Mouse (Mus musculus): Measurements from ENCODE around the gene Capn7. TPM values are rescaled to one million over a fixed set of nuclear protein-coding genes. Genes with fewer than 3 reads are reported as not detected.

Capn7 gene
- polyA plus RNA-seq, 1 experiment from 2014 or later, result 24.8 TPM

DNA sequence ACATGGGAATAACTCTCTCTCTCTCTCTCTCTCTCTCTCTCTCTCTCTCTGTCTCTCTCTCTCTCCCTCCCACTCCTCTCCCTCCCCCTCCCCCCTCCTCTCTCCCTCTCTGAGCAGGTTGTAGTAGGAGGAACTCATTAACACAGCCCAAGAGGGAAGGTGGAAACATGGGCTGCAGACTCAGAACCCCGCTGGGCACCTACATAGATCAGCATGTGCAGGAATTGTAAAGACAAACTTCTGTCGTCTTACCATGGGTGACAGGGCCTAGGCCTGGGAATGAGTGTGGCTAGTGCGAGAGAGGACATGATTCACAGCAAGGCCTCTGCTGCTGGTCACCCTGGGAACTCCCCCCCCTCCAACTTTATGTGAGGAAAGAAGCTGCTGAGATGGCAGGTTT lies 14.2 kb upstream of the Capn7 start:
- WGBS, result 90% methylated on average over 3 of the region's 3 CpGs
- no peak overlapping the region for H3K27ac ChIP-seq (replicated peaks)
- no peaks in the 10 kb centered on the region for H3K27me3 ChIP-seq (ENCODE audit: control insufficient read depth, insufficient read depth, low read length)
- no peaks in the 10 kb centered on the region for H3K36me3 ChIP-seq (ENCODE audit: control insufficient read depth, insufficient read depth, low read length)
- TF ChIP-seq CTCF (IDR thresholded peaks at IDR 0.05; ENCODE audit: low read depth) (no peak), EP300 (optimal IDR thresholded peaks at IDR 0.05) (no peak)
- H3K9me3 ChIP-seq (ENCODE audit: control insufficient read depth, low read length), result no peaks in the 10 kb centered on the region
- H3K9ac ChIP-seq (ENCODE audit: low read length), result no peak overlapping the region
- ATAC-seq (ENCODE audit: low FRiP score, low TSS enrichment) (no peak), DNase-seq (ENCODE audit: low spot score) (no peak)
- H3K4me1 ChIP-seq (replicated peaks; ENCODE audit: control insufficient read depth, insufficient read depth), result no peaks in the 10 kb centered on the region
- no peak overlapping the region for H3K4me2 ChIP-seq (replicated peaks; ENCODE audit: low read depth)
- H3K4me3 ChIP-seq (ENCODE audit: low read depth, low read length), result no peak overlapping the region

- Histone ChIP-seq H3K27me3 (ENCODE audit: control insufficient read depth, insufficient read depth, low read length) (no peaks in the 10 kb centered on the region), H3K4me2 (replicated peaks; ENCODE audit: low read depth) (no peak overlapping the region), H3K9me3 (ENCODE audit: control insufficient read depth, low read length) (no peaks in the 10 kb centered on the region), H3K27ac (replicated peaks) (no peak overlapping the region), H3K9ac (ENCODE audit: low read length) (no peak overlapping the region), H3K4me1 (replicated peaks; ENCODE audit: control insufficient read depth, insufficient read depth) (no peaks in the 10 kb centered on the region), H3K36me3 (ENCODE audit: control insufficient read depth, insufficient read depth, low read length) (no peaks in the 10 kb centered on the region), H3K4me3 (ENCODE audit: low read depth, low read length) (peak overlapping the region; percentile 35; the same call in 1 of the 2 replicates)
- TF ChIP-seq EP300 (optimal IDR thresholded peaks at IDR 0.05), result no peak
- TF ChIP-seq CTCF (IDR thresholded peaks at IDR 0.05; ENCODE audit: low read depth), result no peak
- WGBS, result 68% methylated on average over 4 of the region's 4 CpGs
- no peak for ATAC-seq (ENCODE audit: low FRiP score, low TSS enrichment)
- no peak for DNase-seq (ENCODE audit: low spot score)
These were observed 13.2 kb upstream of the Capn7 start for GRCm38 (mm10) chr14:31323189-31323588.

GRCm38 (mm10) chr14:31323849-31324792 lies 12.3 kb upstream of the Capn7 start, which contains the start of gene Dnah1:
Dnah1 (minus strand) TSS chr14:31323896.
- peak; percentile 54 for DNase-seq (ENCODE audit: low spot score)
- H3K36me3 ChIP-seq (ENCODE audit: control insufficient read depth, insufficient read depth, low read length), result no peaks in the 10 kb centered on the region
- H3K4me1 ChIP-seq (replicated peaks; ENCODE audit: control insufficient read depth, insufficient read depth), result no peaks in the 10 kb centered on the region
- 27% methylated on average over 28 of the region's 28 CpGs for WGBS
- ATAC-seq (ENCODE audit: low FRiP score, low TSS enrichment), result peak; percentile 51; the same call in 1 of the 2 replicates
- peak within 1 kb of the TSS; percentile 41; the same call in 1 of the 2 replicates for H3K9ac ChIP-seq (ENCODE audit: low read length)
- H3K4me2 ChIP-seq (replicated peaks; ENCODE audit: low read depth), result peak within 1 kb of the TSS; percentile 62
- H3K27ac ChIP-seq (replicated peaks), result no peak within 1 kb of the TSS
- TF ChIP-seq EP300 (optimal IDR thresholded peaks at IDR 0.05) (no peak), CTCF (IDR thresholded peaks at IDR 0.05; ENCODE audit: low read depth) (no peak)
- H3K4me3 ChIP-seq (ENCODE audit: low read depth, low read length), result peak within 1 kb of the TSS; percentile 35
- H3K9me3 ChIP-seq (ENCODE audit: control insufficient read depth, low read length), result no peaks in the 10 kb centered on the region
- no peaks in the 10 kb centered on the region for H3K27me3 ChIP-seq (ENCODE audit: control insufficient read depth, insufficient read depth, low read length)

GRCm38 (mm10) chr14:31324851-31325250 lies 11.6 kb upstream of the Capn7 start:
- WGBS, result 64% methylated on average over 10 of the region's 10 CpGs
- H3K36me3 ChIP-seq (ENCODE audit: control insufficient read depth, insufficient read depth, low read length), result no peaks in the 10 kb centered on the region
- no peak for ATAC-seq (ENCODE audit: low FRiP score, low TSS enrichment)

GRCm38 (mm10) chr14:31325551-31325950 lies 10.9 kb upstream of the Capn7 start:
- Histone ChIP-seq H3K27me3 (ENCODE audit: control insufficient read depth, insufficient read depth, low read length) (no peaks in the 10 kb centered on the region), H3K4me1 (replicated peaks; ENCODE audit: control insufficient read depth, insufficient read depth) (no peaks in the 10 kb centered on the region), H3K9ac (ENCODE audit: low read length) (no peak overlapping the region), H3K4me3 (ENCODE audit: low read depth, low read length) (no peak overlapping the region), H3K36me3 (ENCODE audit: control insufficient read depth, insufficient read depth, low read length) (no peaks in the 10 kb centered on the region), H3K4me2 (replicated peaks; ENCODE audit: low read depth) (no peak overlapping the region), H3K27ac (replicated peaks) (no peak overlapping the region), H3K9me3 (ENCODE audit: control insufficient read depth, low read length) (no peaks in the 10 kb centered on the region)
- TF ChIP-seq EP300 (optimal IDR thresholded peaks at IDR 0.05) (no peak), CTCF (IDR thresholded peaks at IDR 0.05; ENCODE audit: low read depth) (peak; percentile 45)
- DNase-seq (ENCODE audit: low spot score), result peak; percentile 12
- WGBS, result 48% methylated on average over 5 of the region's 5 CpGs
- ATAC-seq (ENCODE audit: low FRiP score, low TSS enrichment), result no peak

More at GRCm38 (mm10) chr14:31324851-31325250, 11.6 kb upstream of the Capn7 start:
- Histone ChIP-seq H3K4me3 (ENCODE audit: low read depth, low read length) (no peak overlapping the region), H3K4me1 (replicated peaks; ENCODE audit: control insufficient read depth, insufficient read depth) (no peaks in the 10 kb centered on the region), H3K27ac (replicated peaks) (no peak overlapping the region), H3K9me3 (ENCODE audit: control insufficient read depth, low read length) (no peaks in the 10 kb centered on the region), H3K4me2 (replicated peaks; ENCODE audit: low read depth) (no peak overlapping the region), H3K27me3 (ENCODE audit: control insufficient read depth, insufficient read depth, low read length) (no peaks in the 10 kb centered on the region), H3K9ac (ENCODE audit: low read length) (no peak overlapping the region)
- peak; percentile 16 for DNase-seq (ENCODE audit: low spot score)
- TF ChIP-seq EP300 (optimal IDR thresholded peaks at IDR 0.05) (no peak), CTCF (IDR thresholded peaks at IDR 0.05; ENCODE audit: low read depth) (peak; percentile 31; the same call in 1 of the 2 replicates)

DNA sequence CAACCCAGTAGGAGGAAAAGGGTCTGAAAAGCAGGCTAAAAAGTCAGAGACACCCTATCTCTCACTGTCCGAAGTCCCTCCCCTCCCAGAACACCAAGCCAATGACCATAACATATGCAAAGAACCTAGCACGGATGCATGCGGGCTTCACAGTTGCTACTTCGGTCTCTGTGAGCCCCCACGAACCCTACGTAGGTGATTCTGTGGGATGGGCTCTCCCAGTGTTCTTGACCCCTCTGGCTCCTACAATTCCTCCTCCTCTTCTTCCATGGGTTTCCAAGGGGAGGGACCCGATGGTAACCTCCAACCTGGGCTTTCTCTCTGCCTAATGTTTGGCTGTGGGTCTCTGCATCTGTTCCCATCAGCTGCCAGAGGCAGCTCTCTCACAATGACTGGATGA lies 9.7 kb upstream of the Capn7 start:
- WGBS, result 79% methylated on average over 7 of the region's 7 CpGs

More for the DNA sequence above, 9.7 kb upstream of the Capn7 start:
- H3K4me2 ChIP-seq (replicated peaks; ENCODE audit: low read depth), result no peak overlapping the region
- H3K4me3 ChIP-seq (ENCODE audit: low read depth, low read length), result no peak overlapping the region
- H3K36me3 ChIP-seq (ENCODE audit: control insufficient read depth, insufficient read depth, low read length), result no peaks in the 10 kb centered on the region
- ATAC-seq (ENCODE audit: low FRiP score, low TSS enrichment) (no peak), DNase-seq (ENCODE audit: low spot score) (no peak)
- H3K27me3 ChIP-seq (ENCODE audit: control insufficient read depth, insufficient read depth, low read length), result no peaks in the 10 kb centered on the region
- H3K9me3 ChIP-seq (ENCODE audit: control insufficient read depth, low read length), result no peaks in the 10 kb centered on the region
- no peak overlapping the region for H3K9ac ChIP-seq (ENCODE audit: low read length)
- H3K27ac ChIP-seq (replicated peaks), result no peak overlapping the region
- H3K4me1 ChIP-seq (replicated peaks; ENCODE audit: control insufficient read depth, insufficient read depth), result no peaks in the 10 kb centered on the region
- TF ChIP-seq CTCF (IDR thresholded peaks at IDR 0.05; ENCODE audit: low read depth) (no peak), EP300 (optimal IDR thresholded peaks at IDR 0.05) (no peak)

Data from stomach, postnatal 0 days (tissue).